In genomic region chr19:35278395-35278794, GRCm38 (mm10) we compare ENCODE assay signal across 16 mouse cellular contexts.
"Had no signal": no experiment of that assay in that cellular context is flagged by ENCODE, and none has a peak within 500 bp of the region (broad histone marks: within the 10 kb centered on the region; RNA-seq: fewer than 3 reads in every experiment).

No protein-coding gene starts in this region.

- ATAC-seq: midbrain, embryonic 16.5 days had no signal

- H3K4me1 ChIP-seq: midbrain, embryonic 10.5 days; midbrain, embryonic 12.5 days had no signal

- H3K36me3 ChIP-seq: midbrain, embryonic 10.5 days; midbrain, embryonic 12.5 days had no signal

- H3K4me2 ChIP-seq: lung, embryonic 14.5 days; midbrain, embryonic 12.5 days had no signal

- DNase-seq: lung, adult 18-20 months; lung, embryonic 14.5 days; lung, postnatal 10 days; lung, postnatal 4 days; midbrain, embryonic 14.5 days; right cerebral cortex, postnatal 25 days; right cerebral cortex, postnatal 4 days; spleen, adult 18-20 months; thymus, adult 18-20 months; thymus, postnatal 14 days; thymus, postnatal 36 days had no signal

- H3K4me3 ChIP-seq: midbrain, embryonic 10.5 days; midbrain, embryonic 12.5 days; myocyte had no signal

- H3K9ac ChIP-seq: liver, embryonic 14.5 days; lung, embryonic 14.5 days; midbrain, embryonic 12.5 days had no signal

- H3K27ac ChIP-seq: liver, embryonic 14.5 days; midbrain, embryonic 10.5 days; midbrain, embryonic 12.5 days had no signal

- H3K27me3 ChIP-seq: midbrain, embryonic 12.5 days had no signal

- H3K9me3 ChIP-seq: midbrain, embryonic 10.5 days; midbrain, embryonic 12.5 days had no signal
